Mouse (Mus musculus) intestine, postnatal 0 days (tissue): Measurements from ENCODE around the gene Grin3b. TPM values are rescaled to one million over a fixed set of nuclear protein-coding genes. Genes with fewer than 3 reads are reported as not detected.

Experiments
- ATAC-seq: fragments of 200-750 bp; cut with Nextera tagmentation; 2 replicates; pipeline ENCODE4 v1.8.0; 2017; ENCODE audit warnings: mild to moderate bottlenecking, moderate TSS enrichment, moderate library complexity
- H3K27ac ChIP-seq: fragments of 300-500 bp; sonication (generic); 2 replicates; pipeline ENCODE4 v1.5.1; 2014; ENCODE audit warnings: mild to moderate bottlenecking, low read depth, low read length, moderate library complexity
- H3K27me3 ChIP-seq: fragments of 300-500 bp; sonication (generic); replicated peaks from 2 replicates; pipeline ENCODE4 v1.6.1; 2014; ENCODE audit warnings: low read length, mixed read lengths; ENCODE audit not compliant: control insufficient read depth, insufficient read depth
- H3K36me3 ChIP-seq: fragments of 300-500 bp; sonication (generic); 2 replicates; pipeline ENCODE4 v1.6.1; 2014; ENCODE audit warnings: mild to moderate bottlenecking, moderate library complexity; ENCODE audit not compliant: control insufficient read depth, insufficient read depth
- H3K4me1 ChIP-seq: fragments of 300-500 bp; sonication (generic); replicated peaks from 2 replicates; pipeline ENCODE4 v1.6.1; 2014; ENCODE audit warnings: antibody characterized with exemption, low read length, mixed read lengths; ENCODE audit not compliant: control insufficient read depth, insufficient read depth
- H3K4me2 ChIP-seq: fragments of 300-500 bp; sonication (generic); replicated peaks from 2 replicates; pipeline ENCODE4 v1.6.1; 2014; ENCODE audit warnings: low read depth, mild to moderate bottlenecking, moderate library complexity
- H3K4me3 ChIP-seq: fragments of 300-500 bp; sonication (generic); 2 replicates; pipeline ENCODE4 v1.5.1; 2014; ENCODE audit warnings: low read depth, low read length
- H3K9ac ChIP-seq: fragments of 300-500 bp; sonication (generic); 2 replicates; pipeline ENCODE4 v1.6.1; 2014; ENCODE audit warnings: mild to moderate bottlenecking, low read depth, low read length
- H3K9me3 ChIP-seq: fragments of 300-500 bp; sonication (generic); 2 replicates; pipeline ENCODE4 v1.6.1; 2016; ENCODE audit warnings: mixed run types; ENCODE audit not compliant: control insufficient read depth
- CTCF ChIP-seq: sonication (generic); IDR thresholded peaks from 2 replicates; pipeline ENCODE4 v1.5.1; 2016; ENCODE audit warnings: low read depth, mild to moderate bottlenecking, control low read depth, antibody characterized with exemption, moderate library complexity
- WGBS: fragments of 180-500 bp; shearing (Covaris S2); extraction: QIAGEN DNeasy Blood & Tissue Kit; methylation state at CpG from one replicate; pipeline ENCODE4 v1.1.7; 2014; 5-methylcytosine and 5-hydroxymethylcytosine counted together
- polyA plus RNA-seq: library from polyadenylated mRNA; unstranded; fragments of >200 nt; fragmentation: Nextera tagmentation; extraction: Ambion mirVana; gene quantifications from 2 replicates; pipeline ENCODE4 v1.2.1, GENCODE M21; 2015

Gene Grin3b
- polyA plus RNA-seq, 1 experiment from 2014 or later, result 0.08 TPM

DNA sequence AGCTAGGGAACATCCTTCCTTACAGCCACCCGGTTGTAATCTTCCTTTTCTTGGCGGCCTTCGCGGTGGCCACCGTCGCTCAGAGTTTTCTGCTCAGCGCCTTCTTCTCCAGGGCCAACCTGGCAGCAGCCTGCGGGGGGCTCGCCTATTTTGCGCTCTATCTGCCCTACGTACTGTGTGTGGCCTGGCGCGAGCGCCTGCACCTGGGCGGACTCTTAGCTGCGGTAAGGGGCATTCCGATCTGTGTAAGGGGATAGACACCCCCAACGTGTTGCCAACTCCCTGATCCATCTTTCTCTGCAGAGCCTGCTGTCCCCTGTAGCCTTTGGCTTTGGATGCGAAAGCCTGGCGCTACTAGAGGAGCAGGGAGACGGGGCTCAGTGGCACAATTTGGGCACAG is 32.3 kb downstream of the Grin3b start:
- Histone ChIP-seq H3K9ac (no peak overlapping the region), H3K27me3 (no peaks in the 10 kb centered on the region), H3K4me1 (no peaks in the 10 kb centered on the region), H3K27ac (no peak overlapping the region), H3K9me3 (no peaks in the 10 kb centered on the region), H3K4me2 (no peak overlapping the region), H3K36me3 (peaks cover 8% of the 10 kb centered on the region; the same call in 1 of the 2 replicates), H3K4me3 (no peak overlapping the region)
- WGBS, result 59% methylated on average over 20 of the region's 21 CpGs
- no peak for ATAC-seq
- no peak for TF ChIP-seq CTCF

- H3K4me1 ChIP-seq, result no peaks in the 10 kb centered on the region
- peaks cover 16% of the 10 kb centered on the region; the same call in 1 of the 2 replicates for H3K36me3 ChIP-seq
- no peak overlapping the region for H3K4me2 ChIP-seq
- no peak overlapping the region for H3K27ac ChIP-seq
- no peak for ATAC-seq
- no peak for TF ChIP-seq CTCF
- WGBS, result 57% methylated on average over 9 of the region's 9 CpGs
- no peaks in the 10 kb centered on the region for H3K27me3 ChIP-seq
- H3K9me3 ChIP-seq, result no peaks in the 10 kb centered on the region
- H3K9ac ChIP-seq, result no peak overlapping the region; the same call in 1 of the 2 replicates
- H3K4me3 ChIP-seq, result no peak overlapping the region
Measured at GRCm38 (mm10) chr10:80003374-80004232, 33.1 kb downstream of the Grin3b start.

GRCm38 (mm10) chr10:80004233-80004705 is 33.8 kb downstream of the Grin3b start:
- 87% methylated on average over 8 of the region's 8 CpGs for WGBS
- H3K27ac ChIP-seq, result no peak overlapping the region
- H3K4me1 ChIP-seq, result no peaks in the 10 kb centered on the region
- no peak overlapping the region for H3K4me2 ChIP-seq
- no peak for ATAC-seq
- H3K4me3 ChIP-seq, result no peak overlapping the region
- H3K27me3 ChIP-seq, result no peaks in the 10 kb centered on the region
- TF ChIP-seq CTCF, result no peak
- H3K9me3 ChIP-seq, result no peaks in the 10 kb centered on the region
- H3K36me3 ChIP-seq, result peaks cover 17% of the 10 kb centered on the region; the same call in 1 of the 2 replicates
- H3K9ac ChIP-seq, result no peak overlapping the region

DNA sequence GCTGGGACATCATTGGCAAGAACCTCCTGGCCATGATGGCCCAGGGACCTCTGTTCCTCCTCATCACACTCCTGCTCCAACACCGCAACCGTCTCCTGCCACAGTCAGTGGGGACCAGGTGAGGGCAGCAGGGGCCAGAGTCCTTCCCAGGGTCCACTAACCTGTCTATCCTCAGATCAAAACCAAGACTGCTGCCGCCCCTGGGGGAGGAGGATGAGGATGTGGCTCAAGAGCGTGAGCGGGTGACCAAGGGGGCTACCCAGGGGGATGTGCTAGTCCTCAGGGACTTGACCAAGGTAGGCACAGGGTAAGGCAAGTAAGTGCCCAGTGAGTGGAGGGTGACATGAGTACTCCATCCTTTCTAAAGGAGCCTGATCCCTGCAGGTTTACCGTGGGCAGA is 41.2 kb downstream of the Grin3b start:
- Histone ChIP-seq H3K4me1 (no peaks in the 10 kb centered on the region), H3K4me2 (no peak overlapping the region), H3K9ac (no peak overlapping the region), H3K36me3 (peaks cover 38% of the 10 kb centered on the region; the same call in 1 of the 2 replicates), H3K4me3 (no peak overlapping the region), H3K27ac (no peak overlapping the region), H3K27me3 (peaks cover 11% of the 10 kb centered on the region; the same call in 1 of the 2 replicates), H3K9me3 (no peaks in the 10 kb centered on the region)
- TF ChIP-seq CTCF, result no peak
- ATAC-seq, result no peak
- WGBS, result 92% methylated on average over 6 of the region's 6 CpGs

- H3K9ac ChIP-seq, result no peak overlapping the region
- ATAC-seq, result no peak
- no peak for TF ChIP-seq CTCF
- no peaks in the 10 kb centered on the region for H3K4me1 ChIP-seq
- no peak overlapping the region for H3K4me2 ChIP-seq
- peaks cover 27% of the 10 kb centered on the region; the same call in 1 of the 2 replicates for H3K36me3 ChIP-seq
- 63% methylated on average over 25 of the region's 25 CpGs for WGBS
- H3K9me3 ChIP-seq, result no peaks in the 10 kb centered on the region
- no peak overlapping the region for H3K4me3 ChIP-seq
- peaks cover 11% of the 10 kb centered on the region; the same call in 1 of the 2 replicates for H3K27me3 ChIP-seq
- no peak overlapping the region for H3K27ac ChIP-seq
Measured at GRCm38 (mm10) chr10:80013609-80014008, 43.1 kb downstream of the Grin3b start.

- peak; percentile 34 for ATAC-seq
- Histone ChIP-seq H3K9ac (no peak overlapping the region), H3K36me3 (peaks cover 23% of the 10 kb centered on the region; the same call in 1 of the 2 replicates), H3K4me2 (no peak overlapping the region), H3K4me1 (no peaks in the 10 kb centered on the region), H3K4me3 (no peak overlapping the region), H3K27me3 (peaks cover 13% of the 10 kb centered on the region; the same call in 1 of the 2 replicates), H3K27ac (no peak overlapping the region), H3K9me3 (no peaks in the 10 kb centered on the region)
- WGBS, result 30% methylated on average over 28 of the region's 28 CpGs
- peak; percentile 61 for TF ChIP-seq CTCF
Measured at GRCm38 (mm10) chr10:80014484-80015290, 44.2 kb downstream of the Grin3b start.
